ENCODE assay signal across 8 mouse cellular contexts in genomic region chr17:3288341-3288740, GRCm38 (mm10). TPM values are rescaled to one million over a fixed set of nuclear protein-coding genes. Genes with fewer than 3 reads are reported as not detected.
A peak's percentile ranks its signal among the peaks of the same experiment; 100 is the strongest.
DNase-seq lines count a peak whose midpoint lies in the region; ATAC-seq and TF ChIP-seq lines count a peak whose summit lies in the region.

No protein-coding gene starts in this region.

- H3K27ac ChIP-seq in MEL (ENCODE audit: control insufficient read depth, low read depth, low read length), result no peak overlapping the region
- no peak overlapping the region for H3K27ac ChIP-seq in lung, embryonic 16.5 days (ENCODE audit: low read length)

- ATAC-seq in CD4-positive, CD25-positive, alpha-beta regulatory T cell, adult 4 months, result no peak
- ATAC-seq in lung, embryonic 16.5 days (ENCODE audit: low read depth), result peak; percentile 36; the same call in 1 of the 2 replicates

- TF ChIP-seq POLR2A in MEL (IDR thresholded peaks at IDR 0.05; ENCODE audit: control insufficient read depth in 1 of 2, insufficient read depth in 1 of 2, low read depth in 1 of 2, low read length in 2 of 2, poor library complexity in 1 of 2), result no peak

- H3K4me1 ChIP-seq in MEL (ENCODE audit: control insufficient read depth in 1 of 2, insufficient read depth in 2 of 2, low read length in 2 of 2), result peaks cover 0 to 3% of the 10 kb centered on the region in 2 experiments; a peak in 2 of 4 replicates
- H3K4me1 ChIP-seq in lung, embryonic 16.5 days (replicated peaks; ENCODE audit: control insufficient read depth, insufficient read depth, low read length), result peaks cover 9% of the 10 kb centered on the region

- H3K9ac ChIP-seq in MEL (ENCODE audit: control insufficient read depth, low read depth, low read length, poor library complexity, severe bottlenecking), result no peak overlapping the region
- no peak overlapping the region for H3K9ac ChIP-seq in lung, embryonic 16.5 days (ENCODE audit: low read length)

- no peaks in the 10 kb centered on the region for H3K27me3 ChIP-seq in MEL (ENCODE audit: control insufficient read depth in 1 of 2, insufficient read depth in 2 of 2, low read length in 2 of 2)
- H3K27me3 ChIP-seq in lung, embryonic 16.5 days (ENCODE audit: control insufficient read depth, insufficient read depth, low read depth, low read length), result no peaks in the 10 kb centered on the region

- H3K4me2 ChIP-seq in lung, embryonic 16.5 days (ENCODE audit: low read depth, low read length), result no peak overlapping the region

- no peak for TF ChIP-seq EP300 in MEL (IDR thresholded peaks at IDR 0.05; ENCODE audit: low read depth in 1 of 2, low read length in 2 of 2)

- no peaks in the 10 kb centered on the region for H3K79me2 ChIP-seq in MEL (ENCODE audit: control insufficient read depth, insufficient read depth, low read length, poor library complexity)

- peaks cover 0 to 2% of the 10 kb centered on the region in 2 experiments; a peak in 1 of 4 replicates for H3K36me3 ChIP-seq in MEL (ENCODE audit: control insufficient read depth in 1 of 2, insufficient read depth in 2 of 2, low read length in 2 of 2)
- H3K36me3 ChIP-seq in lung, embryonic 16.5 days (ENCODE audit: control insufficient read depth, insufficient read depth, low read length), result no peaks in the 10 kb centered on the region

- WGBS in lung, embryonic 16.5 days, result 20% methylated on average over 6 of the region's 6 CpGs

- TF ChIP-seq CTCF in MEL (IDR thresholded peaks at IDR 0.05 in 2 of 3, conservative IDR thresholded peaks at IDR 0.05 in 1 of 3; ENCODE audit: control insufficient read depth in 1 of 3, insufficient read depth in 1 of 3, low read depth in 2 of 3, low read length in 3 of 3, poor library complexity in 1 of 3, severe bottlenecking in 1 of 3), result peak; percentile 62 to 77 (median 70)

- no peaks in the 10 kb centered on the region for H3K9me3 ChIP-seq in MEL (replicated peaks; ENCODE audit: insufficient read depth, low read length)
- no peaks in the 10 kb centered on the region for H3K9me3 ChIP-seq in lung, embryonic 16.5 days (ENCODE audit: control insufficient read depth, low read length)

- TF ChIP-seq RAD21 in MEL (IDR thresholded peaks at IDR 0.05; ENCODE audit: low read depth, low read length), result peak; percentile 37

- peak; percentile 75 for DNase-seq in CD4-positive, CD25-positive, alpha-beta regulatory T cell, adult 2 months (ENCODE audit: low read depth, low spot score)
- DNase-seq in MEL (ENCODE audit: low read depth, low spot score), result peak; percentile 86
- peak; percentile 29 to 64 for DNase-seq in cerebellum, adult 18-20 months
- peak; percentile 38 for DNase-seq in gastrocnemius, postnatal 10 days
- DNase-seq in layer of hippocampus, adult 18-20 months (ENCODE audit: low spot score in 2 of 2), result peak; percentile 12 to 66
- peak; percentile 25 for DNase-seq in skeletal muscle tissue, adult 2 months (ENCODE audit: low read depth, low spot score)

- H3K4me3 ChIP-seq in MEL (ENCODE audit: control insufficient read depth in 1 of 2, insufficient read depth in 1 of 2, low read depth in 2 of 2, low read length in 2 of 2), result no peak overlapping the region
- no peak overlapping the region for H3K4me3 ChIP-seq in lung, embryonic 16.5 days (ENCODE audit: low read length)

TF ChIP-seq in MEL, 35 proteins besides CTCF, POLR2A, EP300 and RAD21:
- TF ChIP-seq SIN3A (IDR thresholded peaks at IDR 0.05; ENCODE audit: low read length) (0 out of 2 replicates have a peak, but pooled peaks have one; percentile 18), SMC3 (IDR thresholded peaks at IDR 0.05; ENCODE audit: low read depth, low read length) (peak; percentile 63), GABPA (IDR thresholded peaks at IDR 0.05; ENCODE audit: low read depth, low read length) (no peak), ZKSCAN1 (IDR thresholded peaks at IDR 0.05; ENCODE audit: low read depth, low read length) (no peak), TBP (IDR thresholded peaks at IDR 0.05; ENCODE audit: low read depth, low read length) (peak; percentile 67), ZC3H11A (IDR thresholded peaks at IDR 0.05; ENCODE audit: low read depth, low read length) (peak; percentile 39)

RNA-seq across cellular contexts. Expression of gene Tiam2, which starts 38.0 kb away (rescaled TPM):
- polyA plus RNA-seq in CD4-positive, CD25-positive, alpha-beta regulatory T cell, adult 4 months (2017; shearing (Covaris generic)), result 1 to 10 TPM in 1 of 2 experiments, under 1 TPM in 1; 0.79 to 1.3 TPM
- total RNA-seq in MEL (2012; rRNA removed), result 0.10 and 0.42 TPM in 2 replicates
- 1 to 10 TPM in 1 of 2 experiments, not detected in 1; 1.9 TPM for polyA plus RNA-seq in MEL (2012; ENCODE audit: insufficient read depth in 1 of 2, insufficient read length in 2 of 2, low read depth in 1 of 2, low replicate concordance in 2 of 2, missing spikeins in 1 of 2)
- total RNA-seq in gastrocnemius, postnatal 10 days (2021), result 1 to 10 TPM; 4.5 to 7.0 TPM
- 10 to 100 TPM; 35.2 to 37.1 TPM for total RNA-seq in layer of hippocampus, adult 18-20 months (2021)
- polyA plus RNA-seq in lung, embryonic 16.5 days (2015; fragmentation: Nextera tagmentation; extraction: Ambion mirVana), result 6.0 TPM in 2 replicates

Comparison
In these comparisons a context has a peak if more than half of its experiments do, and no peak if none do; other contexts are left out.
1. DNase-seq: peak in every context shown above with its lines; median percentile 86 in MEL; 75 in CD4-positive, CD25-positive, alpha-beta regulatory T cell, adult 2 months; 46 in cerebellum, adult 18-20 months; 39 in layer of hippocampus, adult 18-20 months; 38 in gastrocnemius, postnatal 10 days; 25 in skeletal muscle tissue, adult 2 months.
2. RNA of gene Tiam2, which starts 38.0 kb away (total RNA-seq): 35.2 to 37.1 TPM in layer of hippocampus, adult 18-20 months; 4.5 to 7.0 TPM in gastrocnemius, postnatal 10 days and 0.10 to 0.42 TPM in MEL; every median in the first group is over 4 times any median in the second.